Mouse (Mus musculus) cerebellum, adult 9-11 months (tissue): Measurements from ENCODE around the gene Brinp2.

Experiments used
- DNase-seq: peaks from one replicate; pipeline ENCODE4 v3.0.0; 2022

Brinp2 gene

DNA sequence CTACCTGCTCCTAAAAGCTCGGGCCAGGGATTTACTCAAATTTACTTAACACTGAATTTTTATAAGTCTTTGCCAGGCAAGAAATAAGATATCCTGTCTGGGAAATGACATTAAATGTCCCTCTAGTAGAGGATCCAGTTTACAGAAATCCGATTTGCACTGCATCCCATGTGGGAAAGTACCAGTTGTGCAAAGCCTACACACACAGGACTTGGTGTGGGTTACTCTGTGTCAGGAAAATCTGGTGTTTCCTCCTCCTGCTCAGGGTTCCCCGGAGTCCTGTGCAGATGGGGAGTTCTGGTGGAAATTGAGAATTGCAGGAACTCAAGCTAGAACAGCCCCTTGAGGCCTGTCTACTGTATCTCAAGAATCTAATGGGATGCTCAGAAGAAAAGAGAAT is 70.9 kb downstream of the Brinp2 start:
- no peak for DNase-seq

DNA sequence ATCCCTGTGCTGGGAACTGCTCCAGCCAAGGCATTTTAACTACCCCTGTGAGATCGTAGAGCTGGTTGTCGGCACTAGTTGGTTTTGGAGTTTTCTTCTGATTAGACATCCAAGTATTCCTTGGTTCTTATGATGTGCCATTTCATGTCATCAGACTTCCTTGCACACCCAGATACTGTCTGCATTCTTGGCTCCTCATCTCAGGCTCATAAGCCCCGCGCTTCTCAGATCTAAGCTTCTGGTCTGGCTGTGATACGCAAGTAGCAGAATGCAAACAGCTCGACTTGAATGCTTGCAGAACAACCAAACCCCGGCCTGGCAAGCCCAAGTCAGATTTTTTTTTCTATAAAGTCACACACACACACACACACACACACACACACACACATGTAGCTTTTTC is 72.3 kb downstream of the Brinp2 start:
- no peak for DNase-seq

DNA sequence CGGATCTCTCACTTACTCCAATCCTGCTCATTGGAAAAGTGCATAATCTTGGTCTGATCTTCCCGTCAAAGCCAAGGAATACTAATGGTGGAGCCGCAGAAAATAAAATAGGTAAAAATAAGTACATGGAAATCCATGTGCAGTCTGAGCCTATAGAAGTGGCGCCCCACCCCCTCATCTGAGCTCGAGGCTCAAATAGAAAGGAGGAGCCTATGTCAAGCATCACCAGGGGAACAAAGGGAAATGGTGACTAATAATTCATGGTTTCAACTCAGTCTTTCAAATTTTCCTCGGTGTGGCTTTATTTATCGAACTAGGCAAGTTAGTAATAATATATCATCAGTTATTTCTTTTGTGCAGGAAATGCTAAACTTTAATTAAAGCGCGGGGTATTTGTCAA is 84.1 kb downstream of the Brinp2 start:
- DNase-seq, result no peak

DNA sequence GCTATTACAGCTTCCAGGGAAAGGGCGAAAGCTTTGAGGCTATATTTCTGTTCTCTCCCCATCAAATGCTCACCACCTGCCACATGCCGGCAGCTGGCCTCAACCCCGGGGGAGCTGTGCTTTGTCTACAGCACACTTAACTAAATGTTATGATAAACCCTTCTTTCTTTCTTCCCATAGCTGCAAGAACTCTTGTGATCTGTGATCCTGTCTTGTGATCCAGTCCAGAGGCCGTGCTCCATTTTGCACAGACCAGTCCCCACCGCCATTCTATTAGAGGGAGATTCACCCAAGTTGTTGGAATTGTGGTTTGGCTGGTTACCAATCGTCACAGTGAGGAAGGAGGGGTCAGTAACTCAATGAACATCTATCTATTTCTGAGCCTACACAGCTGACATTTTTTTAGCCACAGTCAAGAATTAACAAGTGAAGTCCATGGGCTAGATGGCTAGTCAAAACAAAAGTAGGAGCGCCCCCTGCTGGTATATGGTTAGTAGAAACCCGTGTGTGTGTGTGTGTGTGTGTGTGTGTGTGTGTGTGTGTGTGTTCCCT is 89.0 kb downstream of the Brinp2 start:
- DNase-seq, result peak; percentile 22

DNA sequence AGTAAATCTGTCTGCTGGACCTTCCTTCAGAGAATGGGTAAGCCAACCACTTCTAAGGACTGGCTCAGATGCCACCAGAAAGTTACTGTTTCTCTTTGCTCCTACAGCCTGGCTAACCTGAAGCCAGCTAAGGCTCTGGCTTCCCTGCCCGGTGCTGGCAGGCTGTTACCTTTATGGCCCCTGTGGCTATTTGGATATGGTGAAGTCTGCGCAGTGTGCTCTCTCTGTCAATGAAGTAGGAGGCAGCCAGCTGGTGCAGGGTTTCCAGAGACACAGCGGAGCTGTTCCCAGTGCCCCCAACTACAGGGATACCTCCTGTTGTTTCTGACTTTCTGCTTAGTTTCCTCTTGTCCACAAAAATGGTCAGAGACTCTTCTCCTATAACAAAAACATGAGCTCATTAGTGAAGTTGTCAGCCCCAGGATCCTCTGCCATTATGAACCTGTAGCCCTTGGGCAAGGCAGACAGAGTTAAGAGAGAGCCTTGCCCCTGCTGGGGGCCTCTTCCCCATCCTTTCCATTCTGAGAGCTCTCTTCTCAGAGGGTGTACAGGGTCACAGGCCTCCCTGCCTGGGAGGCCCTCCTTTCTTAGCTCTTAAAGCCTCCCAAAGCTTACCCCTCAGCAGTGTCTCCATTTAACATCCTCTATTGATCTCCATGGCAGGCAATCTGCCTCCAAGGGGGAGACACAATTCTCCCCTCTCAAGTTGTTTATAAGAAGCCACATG is 89.7 kb downstream of the Brinp2 start:
- DNase-seq, result peak; percentile 30

DNA sequence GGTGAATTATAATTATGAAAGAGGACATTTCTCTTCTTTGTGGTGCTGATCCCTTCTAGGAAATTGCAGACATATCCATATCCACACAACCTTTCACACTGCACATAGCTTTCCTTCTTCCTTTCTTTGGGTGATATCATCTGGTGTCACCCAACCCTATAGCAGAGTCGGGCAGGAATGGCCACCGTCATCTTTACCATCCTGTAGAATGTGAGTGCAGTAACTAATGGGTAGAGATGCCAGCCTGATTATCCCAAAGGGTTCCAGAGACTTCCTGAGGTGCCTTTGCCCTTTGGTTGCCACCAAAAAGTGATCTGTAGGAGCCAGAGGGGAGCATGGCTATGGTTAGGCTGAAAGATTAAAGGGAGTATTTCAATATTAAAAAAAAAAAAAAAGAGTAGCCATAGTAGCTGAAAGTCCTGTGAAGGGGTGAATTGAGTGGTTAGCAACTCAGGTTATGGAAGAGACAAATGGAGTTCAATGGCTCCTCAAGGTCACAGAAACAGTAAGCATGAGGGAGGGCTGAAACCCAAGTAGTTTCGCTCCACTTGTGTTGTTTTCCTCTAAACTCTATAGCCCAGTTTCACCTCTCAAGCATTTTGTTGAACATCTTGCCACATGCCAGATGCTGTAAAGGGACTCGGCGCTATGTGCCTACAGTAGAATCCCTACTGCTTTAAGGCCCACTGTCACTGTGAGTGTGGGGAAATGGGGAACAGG is 96.5 kb downstream of the Brinp2 start:
- no peak for DNase-seq

DNA sequence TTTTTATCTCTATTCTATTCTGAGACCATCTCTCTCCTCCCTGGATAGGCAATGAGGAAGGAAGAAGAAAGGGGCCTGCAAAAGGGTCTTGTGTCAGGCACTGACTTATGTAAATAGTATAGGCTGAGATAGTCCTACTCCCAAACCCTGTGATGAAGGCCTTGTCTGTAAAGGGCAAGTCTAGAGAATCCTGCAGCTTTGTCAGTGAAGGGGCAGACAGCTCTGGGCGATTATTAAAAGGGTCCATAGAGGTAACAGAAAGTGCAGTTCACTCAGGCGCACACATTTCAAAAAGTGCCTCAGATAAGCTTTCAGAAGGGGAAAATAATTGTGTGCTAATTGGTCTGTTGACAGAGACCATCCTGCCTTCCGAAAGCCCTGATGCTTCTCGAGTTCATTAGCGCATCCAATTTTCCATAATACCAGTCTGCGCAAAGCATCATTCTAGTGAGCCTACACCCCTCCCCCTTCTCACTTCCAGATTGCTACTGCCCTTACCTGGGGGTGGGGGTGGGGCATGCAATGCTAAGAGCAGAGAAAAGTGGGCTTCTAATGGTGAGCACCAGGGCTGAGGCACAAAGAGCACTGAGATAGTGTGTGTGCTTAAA is 97.3 kb downstream of the Brinp2 start:
- DNase-seq, result no peak

DNA sequence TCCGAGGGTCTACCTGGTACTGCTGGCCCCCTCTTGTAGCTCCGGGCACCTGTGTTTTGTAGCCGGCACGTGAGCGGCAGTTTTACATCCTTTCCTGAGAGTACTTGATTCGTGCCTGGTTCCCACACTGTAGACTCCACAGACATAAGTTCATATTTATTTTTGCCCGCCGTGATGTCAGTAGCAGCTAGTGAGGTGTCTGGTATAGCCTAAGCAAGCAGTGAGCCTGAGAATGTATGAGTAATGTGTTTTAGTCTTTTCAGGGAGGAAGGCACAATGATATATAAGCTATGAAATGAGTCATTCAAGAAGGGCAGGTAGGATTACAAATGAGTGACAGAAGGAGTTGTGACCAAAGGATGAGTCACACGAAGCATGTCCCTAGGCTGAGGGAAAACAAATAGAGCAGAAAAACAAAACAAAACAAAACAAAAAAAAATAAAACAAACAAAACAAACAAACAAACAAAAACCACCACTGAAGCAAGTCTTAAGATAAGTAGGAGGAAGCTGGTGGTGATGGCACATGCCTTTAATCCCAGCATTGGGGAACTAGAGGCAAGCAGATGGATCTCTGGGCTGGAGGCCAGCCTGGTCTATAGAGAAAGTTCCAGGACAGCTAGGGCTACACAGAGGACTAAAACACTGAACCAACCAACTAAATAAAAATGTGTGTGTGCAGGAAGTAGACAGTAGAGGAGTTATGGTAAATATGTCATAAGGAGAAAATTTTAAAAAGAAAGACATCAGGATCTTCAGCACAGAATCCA is 100.0 kb downstream of the Brinp2 start:
- peak; percentile 24 for DNase-seq

DNA sequence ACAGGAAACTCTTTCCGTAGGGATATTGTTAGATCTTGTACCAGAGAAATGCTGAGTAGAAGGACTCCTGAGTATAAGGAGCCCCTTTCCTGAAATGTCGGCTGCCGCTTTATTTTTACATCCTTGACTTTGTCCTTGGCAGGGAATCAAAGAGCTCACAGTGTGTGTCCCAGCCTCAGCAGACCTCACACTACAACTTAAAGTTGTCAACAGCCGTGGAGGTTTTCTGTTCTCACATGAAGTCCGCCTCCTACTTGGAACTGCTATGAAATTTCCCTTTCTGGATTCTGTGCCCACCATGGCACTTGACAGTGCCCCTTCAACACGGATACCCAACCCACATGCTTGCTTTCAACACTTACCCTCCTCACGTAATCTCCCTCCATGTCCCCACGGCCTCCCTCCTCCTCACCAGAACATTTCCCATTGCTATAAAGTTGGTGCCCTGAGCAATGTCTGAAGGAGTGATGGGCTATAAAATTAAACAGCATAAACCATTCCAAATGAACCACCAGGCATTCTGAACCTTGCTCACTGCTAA is 103.4 kb downstream of the Brinp2 start:
- DNase-seq, result no peak

DNA sequence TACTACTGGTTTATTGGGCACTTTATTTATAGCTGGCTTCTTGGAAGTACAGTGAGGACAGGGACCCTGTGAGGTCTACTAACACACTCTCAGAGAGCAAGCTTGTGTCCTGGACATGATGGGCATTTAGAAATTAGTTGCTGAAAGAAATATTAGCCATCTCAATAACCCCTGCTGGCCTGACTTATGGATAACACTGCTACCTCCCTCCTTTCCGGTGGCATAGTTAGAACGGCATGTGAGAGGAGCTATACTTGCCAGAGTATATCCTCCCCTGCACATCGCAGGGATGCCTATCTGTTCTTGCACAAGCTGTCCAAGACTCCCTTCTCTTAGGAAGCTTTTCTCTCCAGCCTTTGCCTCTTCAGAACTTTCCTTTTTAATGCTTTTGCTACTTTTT is 107.9 kb downstream of the Brinp2 start:
- DNase-seq, result no peak

DNA sequence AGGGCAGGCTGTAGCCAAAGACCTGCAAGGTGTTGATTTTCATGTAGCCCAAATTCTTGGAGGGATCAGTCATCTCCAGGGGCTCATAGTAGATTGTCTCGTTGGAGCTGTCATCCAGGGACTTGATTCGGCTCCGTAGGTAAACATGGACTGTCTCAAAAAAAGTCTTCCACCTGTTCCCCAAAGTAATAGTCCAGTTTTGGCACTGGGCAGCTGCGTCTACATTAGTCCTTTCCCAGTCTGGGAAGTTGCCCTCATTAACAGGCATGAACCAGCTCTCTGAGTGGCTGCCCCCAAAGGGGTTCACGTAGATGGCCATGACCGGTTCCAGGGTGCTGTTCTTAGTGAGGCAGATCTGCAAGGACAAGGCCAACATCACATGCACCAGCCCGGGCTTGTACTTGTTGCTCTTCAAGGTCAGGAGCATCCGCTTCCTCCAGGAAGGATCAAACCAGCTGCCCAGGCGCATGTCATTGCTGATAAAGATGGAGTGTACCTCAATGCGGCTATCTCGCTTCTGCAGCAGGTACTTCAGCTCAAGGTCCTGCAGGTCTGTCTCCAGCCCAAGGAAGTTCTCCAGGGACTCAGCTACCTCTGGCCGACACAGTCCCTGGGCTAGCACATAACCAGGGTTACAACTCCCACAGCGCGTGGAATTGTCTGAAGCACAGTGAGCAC is 109.5 kb downstream of the Brinp2 start:
- DNase-seq, result no peak

DNA sequence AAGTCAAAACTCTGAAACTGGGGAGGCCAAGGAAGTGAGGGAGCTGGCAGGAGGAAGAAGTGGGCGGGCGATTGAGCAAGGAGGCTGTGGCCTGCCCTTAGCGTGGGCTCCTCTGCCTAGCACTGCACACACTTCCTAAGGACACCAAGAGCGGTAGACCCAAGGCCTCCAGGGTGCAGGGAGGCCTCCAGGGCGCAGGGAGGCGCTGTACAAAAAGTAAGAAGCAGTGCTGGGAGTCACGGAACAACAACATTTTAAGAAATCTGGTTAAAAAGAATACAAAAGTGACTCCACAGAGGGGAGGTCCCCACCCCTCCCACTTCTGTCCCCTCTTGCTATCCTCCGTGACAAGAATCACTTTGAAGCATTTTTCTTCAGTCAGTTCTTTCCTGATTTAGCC is 110.6 kb downstream of the Brinp2 start:
- no peak for DNase-seq

DNA sequence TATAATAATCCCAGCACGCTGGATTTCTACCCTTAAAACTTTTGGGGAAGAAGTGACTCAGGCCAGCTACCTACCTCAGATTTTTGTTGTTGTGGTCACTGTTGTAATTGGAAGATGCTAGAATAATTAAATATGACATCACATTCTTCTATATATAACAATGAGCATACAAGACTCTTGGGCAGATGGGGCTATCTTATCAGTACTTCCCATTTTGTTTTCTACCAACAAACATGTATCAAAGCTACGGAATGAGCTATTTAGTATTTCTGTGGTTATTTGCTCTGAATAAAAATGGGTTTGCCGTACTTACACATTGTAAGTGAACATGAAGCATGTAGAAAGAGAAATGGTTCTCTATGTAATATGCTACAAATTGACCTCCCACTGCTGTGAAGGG is 112.1 kb downstream of the Brinp2 start:
- no peak for DNase-seq

DNA sequence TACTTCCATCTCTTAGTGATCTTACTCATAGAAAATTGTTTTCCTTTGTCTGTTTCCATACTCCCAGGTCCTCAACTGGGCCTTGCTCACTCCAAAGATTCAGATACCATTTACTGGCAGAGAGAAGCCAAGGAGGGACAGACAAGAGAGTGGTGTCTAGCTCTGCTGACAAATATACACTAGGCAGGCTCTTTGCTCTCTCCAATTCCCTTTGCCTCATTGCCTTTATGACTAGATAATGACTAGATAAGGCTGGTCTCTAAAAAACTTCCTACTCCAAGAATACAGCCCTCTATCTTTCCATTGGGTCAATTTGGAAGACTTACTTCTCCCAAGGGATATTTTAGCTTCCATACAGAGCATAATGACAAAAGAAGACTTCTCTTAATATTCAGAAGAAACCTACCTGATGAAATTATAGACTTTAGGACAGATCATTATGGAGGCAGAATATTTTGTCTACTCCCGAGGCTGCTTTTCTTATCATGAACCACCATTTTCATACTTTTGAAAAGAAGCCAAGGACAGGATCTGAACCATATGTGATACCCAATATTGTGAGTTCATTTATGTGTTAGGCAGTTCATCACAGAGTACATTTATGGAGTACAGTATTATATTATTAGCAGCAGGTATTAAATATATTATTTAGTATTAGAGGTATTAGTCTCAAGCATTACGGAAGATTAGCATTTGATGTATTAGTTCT is 114.1 kb downstream of the Brinp2 start:
- DNase-seq, result no peak

DNA sequence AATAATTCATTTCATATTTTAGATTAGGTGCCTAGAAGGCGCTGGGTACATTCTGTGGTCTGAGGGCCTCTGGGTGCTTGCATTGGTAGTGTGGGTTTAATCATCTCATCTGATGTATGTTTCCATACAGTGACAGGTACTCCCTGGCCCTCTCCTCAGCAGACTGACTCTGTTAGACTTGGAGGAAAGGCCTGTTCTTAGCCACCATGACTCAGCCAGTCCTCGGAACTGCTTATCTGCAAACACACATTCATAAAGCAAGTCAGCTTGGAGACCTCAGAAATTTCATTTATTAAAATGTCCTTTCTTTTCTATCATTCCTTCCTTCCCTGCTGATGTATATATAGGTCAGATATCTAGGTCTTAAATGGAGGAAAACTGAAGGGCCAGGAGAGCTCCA is 116.3 kb downstream of the Brinp2 start:
- DNase-seq, result no peak

DNA sequence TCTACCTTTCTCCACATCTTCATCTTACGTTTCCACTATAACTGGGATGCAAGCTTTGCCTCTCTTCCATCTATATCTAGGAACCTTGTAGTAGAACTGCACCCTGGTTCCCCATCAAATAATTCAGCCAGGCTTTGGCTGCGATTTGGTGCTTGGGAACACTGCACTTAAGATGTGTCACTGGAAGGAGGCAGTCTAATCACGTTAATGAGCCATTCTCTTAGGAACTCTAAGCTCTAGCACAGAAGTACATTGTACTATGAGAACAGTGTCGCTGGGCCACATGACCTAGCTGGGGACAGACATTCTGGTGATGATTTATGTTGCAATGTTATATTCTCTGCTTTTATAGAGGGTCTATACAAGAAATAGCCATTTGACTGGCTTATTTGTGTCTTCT is 117.4 kb downstream of the Brinp2 start:
- no peak for DNase-seq

DNA sequence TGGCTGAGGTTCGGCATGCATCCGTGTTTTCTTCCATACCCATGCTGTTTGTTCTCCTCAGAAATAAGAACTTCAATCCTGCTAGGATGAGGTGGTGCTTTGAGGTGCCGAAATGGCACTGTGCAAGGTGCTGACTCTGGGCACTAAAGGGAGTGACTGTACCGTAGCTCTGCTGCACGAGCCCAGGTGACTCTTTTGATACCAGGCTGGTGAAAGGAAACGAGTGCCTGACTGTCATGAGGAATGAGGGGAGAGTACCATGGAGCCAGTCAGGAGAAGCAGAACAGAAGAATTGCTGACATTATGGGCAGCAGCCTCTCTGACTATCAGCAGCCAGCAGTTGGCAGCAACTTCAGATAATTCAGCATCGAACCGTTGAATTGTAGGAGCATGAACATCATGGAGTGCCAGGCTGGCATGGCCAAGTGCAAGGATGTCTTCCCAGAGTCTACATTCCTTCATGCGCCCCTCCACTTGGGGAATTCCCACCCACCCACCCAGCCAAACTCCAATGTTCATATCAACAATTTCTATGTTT is 127.4 kb downstream of the Brinp2 start:
- no peak for DNase-seq

DNA sequence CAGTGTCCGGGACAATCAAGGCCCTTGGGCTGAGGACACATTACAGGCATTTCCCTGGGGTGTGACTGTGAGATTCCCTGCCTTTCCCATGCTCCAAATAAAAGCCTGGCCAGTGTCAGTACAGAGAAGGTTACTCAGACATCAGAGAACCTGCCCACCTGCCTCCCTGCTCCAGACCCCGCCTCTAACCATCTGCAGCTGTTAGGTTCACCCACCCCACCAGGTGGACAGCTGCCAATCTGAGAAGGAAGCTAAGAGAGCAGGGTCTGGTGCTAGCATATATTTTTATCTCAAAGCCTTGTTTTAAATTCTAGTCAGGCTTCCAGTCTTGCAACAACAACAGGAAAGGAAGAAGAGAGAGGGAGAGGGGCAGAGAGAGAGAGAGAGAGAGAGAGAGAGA is 128.9 kb downstream of the Brinp2 start:
- DNase-seq, result no peak

DNA sequence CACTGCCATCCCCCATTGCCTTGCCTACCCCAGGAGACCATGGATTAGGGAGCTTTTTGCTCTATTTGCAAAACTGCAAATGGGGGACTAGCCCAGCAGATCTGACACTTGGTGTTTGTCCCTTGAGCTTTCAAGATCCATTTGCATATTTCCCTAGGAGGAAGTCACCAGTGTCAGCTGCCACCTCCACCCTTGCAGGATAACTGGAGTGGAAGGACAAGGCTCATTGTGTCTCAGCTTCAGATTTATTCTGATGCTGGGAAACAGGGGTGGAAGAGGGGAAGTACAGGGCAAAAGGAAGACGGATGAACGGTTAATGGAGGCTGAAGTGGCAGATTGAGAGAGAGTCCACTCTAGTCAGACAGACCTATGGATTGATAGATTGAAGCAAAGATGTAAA is 129.4 kb downstream of the Brinp2 start:
- DNase-seq, result no peak

DNA sequence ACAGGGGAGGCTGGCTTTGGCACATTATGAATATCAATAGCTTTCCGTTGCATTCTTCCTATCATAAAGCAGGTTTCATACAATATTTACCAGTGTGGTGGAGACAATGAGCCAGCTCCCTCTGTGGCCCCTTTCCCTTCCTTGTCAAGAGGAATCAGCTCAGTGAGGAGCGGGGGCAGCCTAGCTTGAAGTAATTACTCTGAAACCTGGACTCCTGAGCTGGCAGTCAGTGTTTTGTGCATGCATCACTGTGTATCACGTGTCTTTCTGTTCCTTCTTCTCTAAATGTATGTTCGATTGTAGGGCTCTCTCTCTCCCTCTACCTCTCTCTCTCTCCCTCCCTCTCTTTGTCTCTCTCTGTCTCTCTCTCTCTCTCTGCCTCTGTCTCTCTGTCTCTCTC is 135.1 kb downstream of the Brinp2 start:
- no peak for DNase-seq

DNA sequence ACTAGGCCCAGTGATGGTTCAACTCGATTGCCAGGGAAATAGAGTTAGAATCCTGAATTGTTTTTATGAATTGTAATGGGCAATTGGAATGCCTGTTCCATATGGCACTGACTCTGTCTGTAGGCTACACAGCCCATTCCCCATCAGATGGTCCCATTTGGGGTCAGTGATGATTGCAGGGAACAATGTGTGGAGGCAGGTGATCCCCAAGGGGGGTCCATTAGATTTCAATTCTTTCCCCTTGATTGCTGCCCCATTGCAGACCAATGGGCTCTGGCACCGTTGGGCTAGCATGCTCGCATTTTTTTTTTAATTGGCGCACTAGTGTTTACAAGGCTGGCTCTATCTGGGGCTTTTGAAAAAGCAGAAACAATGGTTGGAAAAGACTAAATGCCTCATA is 136.0 kb downstream of the Brinp2 start:
- no peak for DNase-seq
